Comparison of ENCODE assay signal across 14 mouse cellular contexts in genomic region chr17:75235781-75236180, GRCm38 (mm10).
A peak's percentile ranks its signal among the peaks of the same experiment; 100 is the strongest.
DNase-seq lines count a peak whose midpoint lies in the region; ATAC-seq and TF ChIP-seq lines count a peak whose summit lies in the region.
"Had no signal": no experiment of that assay in that cellular context is flagged by ENCODE, and none has a peak within 500 bp of the region (broad histone marks: within the 10 kb centered on the region; RNA-seq: fewer than 3 reads in every experiment).

No protein-coding gene starts in this region.

- peaks cover 7% of the 10 kb centered on the region; the same call in 1 of the 2 replicates for H3K4me1 ChIP-seq in embryonic facial prominence, embryonic 14.5 days (ENCODE audit: control insufficient read depth, insufficient read depth, low read length)
- no peaks in the 10 kb centered on the region for H3K4me1 ChIP-seq in embryonic facial prominence, embryonic 10.5 days
- H3K4me1 ChIP-seq in embryonic fibroblast, embryonic 13.5 days (ENCODE audit: control insufficient read depth, insufficient read depth, low read length): peaks cover 21% of the 10 kb centered on the region
- H3K4me1 ChIP-seq in limb, embryonic 14.5 days (ENCODE audit: control insufficient read depth, insufficient read depth, low read length): peaks cover 13% of the 10 kb centered on the region
- H3K4me1 ChIP-seq: hindbrain, embryonic 13.5 days had no signal

- no peaks in the 10 kb centered on the region for H3K36me3 ChIP-seq in embryonic facial prominence, embryonic 14.5 days (ENCODE audit: control insufficient read depth, insufficient read depth, low read length)
- H3K36me3 ChIP-seq in embryonic facial prominence, embryonic 10.5 days (replicated peaks): no peaks in the 10 kb centered on the region
- peaks cover 11% of the 10 kb centered on the region; the same call in 1 of the 2 replicates for H3K36me3 ChIP-seq in limb, embryonic 14.5 days (ENCODE audit: control insufficient read depth, insufficient read depth, low read length)
- H3K36me3 ChIP-seq: embryonic facial prominence, embryonic 12.5 days; hindbrain, embryonic 13.5 days had no signal

- peak; percentile 80 for DNase-seq in embryonic facial prominence, embryonic 14.5 days (ENCODE audit: low spot score)
- no peak for DNase-seq in embryonic facial prominence, embryonic 10.5 days (ENCODE audit: low spot score)
- DNase-seq in layer of hippocampus, adult 11-12 months (ENCODE audit: low spot score): peak; percentile 6
- no peak for DNase-seq in layer of hippocampus, postnatal 25 days (ENCODE audit: extremely low spot score in 1 of 2, low spot score in 1 of 2)
- DNase-seq in limb, embryonic 14.5 days (ENCODE audit: low spot score): peak; percentile 75
- DNase-seq in neural tube, embryonic 10.5 days (ENCODE audit: extremely low spot score, low spot score): no peak
- DNase-seq in adrenal gland, adult (ENCODE audit: inconsistent age in 2 of 2, low spot score in 1 of 2): no peak
- DNase-seq: adrenal gland, postnatal 10 days; cerebellum, adult 2 months; midbrain, embryonic 14.5 days had no signal

- TF ChIP-seq POLR2A in embryonic fibroblast, embryonic 13.5 days (IDR thresholded peaks at IDR 0.05; ENCODE audit: low read depth, low read length): no peak
- TF ChIP-seq POLR2A in limb, embryonic 14.5 days (IDR thresholded peaks at IDR 0.05; ENCODE audit: borderline replicate concordance, extremely low read depth, insufficient read depth, insufficient read length): no peak

- H3K9me3 ChIP-seq in embryonic facial prominence, embryonic 14.5 days (ENCODE audit: control insufficient read depth, low read length): no peaks in the 10 kb centered on the region
- no peaks in the 10 kb centered on the region for H3K9me3 ChIP-seq in embryonic facial prominence, embryonic 10.5 days
- H3K9me3 ChIP-seq in limb, embryonic 14.5 days (ENCODE audit: control insufficient read depth, low read length): no peaks in the 10 kb centered on the region
- H3K9me3 ChIP-seq: embryonic facial prominence, embryonic 12.5 days; hindbrain, embryonic 13.5 days had no signal

- TF ChIP-seq CTCF in embryonic fibroblast, embryonic 13.5 days (IDR thresholded peaks at IDR 0.05; ENCODE audit: borderline replicate concordance, insufficient read depth, low read length): no peak

- no peaks in the 10 kb centered on the region for H3K27me3 ChIP-seq in embryonic facial prominence, embryonic 14.5 days (replicated peaks; ENCODE audit: control insufficient read depth, insufficient read depth, low read length)
- no peaks in the 10 kb centered on the region for H3K27me3 ChIP-seq in embryonic facial prominence, embryonic 10.5 days (replicated peaks; ENCODE audit: low read depth, poor library complexity, severe bottlenecking)
- H3K27me3 ChIP-seq in limb, embryonic 14.5 days (ENCODE audit: control insufficient read depth, insufficient read depth, low read length): no peaks in the 10 kb centered on the region
- H3K27me3 ChIP-seq: embryonic facial prominence, embryonic 12.5 days; hindbrain, embryonic 13.5 days had no signal

- no peak overlapping the region for H3K9ac ChIP-seq in embryonic facial prominence, embryonic 14.5 days (ENCODE audit: low read depth, low read length)
- no peak overlapping the region for H3K9ac ChIP-seq in limb, embryonic 14.5 days (ENCODE audit: low read depth, low read length, severe bottlenecking)
- H3K9ac ChIP-seq: embryonic facial prominence, embryonic 12.5 days; hindbrain, embryonic 13.5 days; liver, embryonic 14.5 days had no signal

- peak overlapping the region; percentile 28 for H3K27ac ChIP-seq in embryonic facial prominence, embryonic 14.5 days (replicated peaks; ENCODE audit: low read depth, low read length)
- H3K27ac ChIP-seq in embryonic facial prominence, embryonic 10.5 days (replicated peaks): no peak overlapping the region
- H3K27ac ChIP-seq in embryonic fibroblast, embryonic 13.5 days (ENCODE audit: insufficient read depth, low read length): peak overlapping the region; percentile 20; the same call in 1 of the 2 replicates
- peak overlapping the region; percentile 26; the same call in 1 of the 2 replicates for H3K27ac ChIP-seq in limb, embryonic 14.5 days (replicated peaks; ENCODE audit: low read depth, low read length)
- H3K27ac ChIP-seq: embryonic facial prominence, embryonic 12.5 days; hindbrain, embryonic 13.5 days; liver, embryonic 14.5 days had no signal

- no peak overlapping the region for H3K4me2 ChIP-seq in embryonic facial prominence, embryonic 14.5 days (ENCODE audit: low read depth, low read length)
- no peak overlapping the region for H3K4me2 ChIP-seq in limb, embryonic 14.5 days (replicated peaks; ENCODE audit: low read depth, low read length, severe bottlenecking)
- H3K4me2 ChIP-seq: embryonic facial prominence, embryonic 12.5 days; hindbrain, embryonic 13.5 days had no signal

- H3K4me3 ChIP-seq in embryonic facial prominence, embryonic 14.5 days (ENCODE audit: low read depth, low read length): no peak overlapping the region
- H3K4me3 ChIP-seq in embryonic facial prominence, embryonic 10.5 days: no peak overlapping the region
- H3K4me3 ChIP-seq in embryonic fibroblast, embryonic 13.5 days (ENCODE audit: insufficient read depth, low read length): no peak overlapping the region
- H3K4me3 ChIP-seq in limb, embryonic 14.5 days (replicated peaks; ENCODE audit: low read length): no peak overlapping the region
- H3K4me3 ChIP-seq: embryonic facial prominence, embryonic 12.5 days; hindbrain, embryonic 13.5 days had no signal

- WGBS in embryonic facial prominence, embryonic 14.5 days: 39% methylated on average over 3 of the region's 3 CpGs
- 94% methylated on average over 3 of the region's 3 CpGs for WGBS in embryonic facial prominence, embryonic 10.5 days
- WGBS in limb, embryonic 14.5 days: 58% methylated on average over 3 of the region's 3 CpGs

- ATAC-seq in embryonic facial prominence, embryonic 14.5 days (ENCODE audit: low read depth): peak; percentile 60
- ATAC-seq in limb, embryonic 14.5 days (ENCODE audit: low FRiP score, low read depth): peak; percentile 67

Comparison
In these comparisons a context has a peak if more than half of its experiments do, and no peak if none do; other contexts are left out.
1. DNase-seq: peak in embryonic facial prominence, embryonic 14.5 days (single experiment), layer of hippocampus, adult 11-12 months (single experiment) and limb, embryonic 14.5 days (single experiment); none in embryonic facial prominence, embryonic 10.5 days (single experiment), layer of hippocampus, postnatal 25 days (0 of 2), neural tube, embryonic 10.5 days (single experiment) and adrenal gland, adult (0 of 2).